Mouse (Mus musculus) fibroblast of lung, adult 2 months (primary cell): Measurements from ENCODE around the gene St6galnac6.

Experiments
- DNase-seq: peaks from one replicate; pipeline ENCODE4 v3.0.0-alpha.2; 2011; ENCODE audit warnings: low read depth

St6galnac6 gene

DNA sequence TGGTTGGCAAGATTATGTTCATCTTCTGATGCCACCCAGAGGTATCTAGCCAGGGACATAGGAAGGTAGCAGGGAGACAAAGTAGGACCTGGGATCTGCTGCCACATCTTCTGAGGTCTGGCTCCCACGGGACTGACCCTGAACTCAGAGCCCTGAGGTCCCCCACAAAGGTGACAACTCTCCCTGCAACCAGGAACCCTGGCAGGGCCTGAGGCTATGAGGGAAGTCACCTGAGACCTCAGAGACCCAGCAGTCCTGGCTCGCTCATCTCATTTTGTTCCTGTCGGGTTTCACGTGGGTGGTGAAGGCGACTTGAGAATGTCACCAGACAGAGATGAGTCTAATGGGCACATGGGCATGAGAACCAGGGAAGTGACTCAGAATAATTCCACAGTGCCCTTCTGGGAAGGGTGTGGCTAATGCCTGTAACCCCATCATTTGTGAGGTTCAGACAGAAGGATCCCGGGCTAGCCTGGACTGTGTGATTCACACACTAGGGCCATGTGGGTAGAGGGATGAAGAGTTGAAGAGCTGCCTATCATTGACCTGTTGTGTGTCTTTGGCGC is 14.3 kb upstream of the St6galnac6 start:
- no peak for DNase-seq

DNA sequence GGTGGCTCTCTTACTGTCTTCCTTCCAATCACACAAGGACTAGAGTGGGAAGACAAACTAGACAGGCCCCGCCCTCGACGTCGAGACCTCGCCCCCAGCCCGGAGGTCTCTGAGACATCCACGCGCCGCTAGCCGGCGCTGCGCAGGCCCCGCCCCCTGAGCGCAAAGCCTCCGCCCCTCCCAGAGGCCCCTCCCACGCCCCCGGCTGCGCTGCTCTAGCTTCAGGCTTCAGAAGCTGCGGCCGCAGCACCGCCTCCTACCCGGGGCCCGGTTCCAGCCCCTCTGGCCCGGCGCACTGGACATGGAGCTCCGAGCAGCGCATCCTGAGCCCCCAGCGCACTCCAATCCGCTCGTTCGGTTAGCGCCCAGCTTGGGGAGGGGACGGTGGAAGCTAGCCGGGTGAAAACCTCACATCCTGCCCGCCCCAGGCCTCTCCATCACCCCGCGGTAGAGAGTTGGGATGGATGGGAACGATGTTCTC is 12.6 kb upstream of the St6galnac6 start, which contains the start of gene St6galnac4:
Gene St6galnac4 (plus strand): TSS at position 225 of the 481 bp plus-strand sequence.
- peak; percentile 86 for DNase-seq

DNA sequence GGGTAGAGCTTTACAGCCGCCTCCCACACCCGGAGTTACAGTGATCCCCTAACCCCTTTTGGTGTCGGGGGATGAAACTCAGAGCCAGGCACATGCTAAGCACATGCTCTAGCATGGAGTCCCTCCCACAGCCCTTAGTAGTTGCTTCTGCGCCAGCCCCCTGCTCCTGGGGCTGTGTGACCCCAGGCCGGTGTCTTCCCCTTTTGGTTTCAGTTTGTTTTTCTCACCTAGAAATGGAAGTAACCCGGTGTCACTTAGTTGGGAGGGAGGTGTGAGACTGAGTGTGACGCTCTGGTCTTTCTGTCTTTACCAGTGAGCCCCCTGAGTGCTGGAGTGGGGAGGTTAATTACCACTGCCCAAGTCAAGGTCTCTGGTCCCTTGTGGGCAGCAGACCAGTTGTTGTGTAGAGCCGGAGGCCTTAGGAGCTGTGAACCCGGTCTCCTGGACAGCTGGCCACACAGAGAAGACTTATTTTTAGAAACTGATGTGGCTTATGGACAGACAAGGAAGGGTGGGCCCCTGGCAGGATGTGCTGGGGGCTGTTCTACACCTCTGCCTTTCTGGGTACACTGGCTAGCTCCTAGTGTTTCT is 11.7 kb upstream of the St6galnac6 start:
- no peak for DNase-seq

DNA sequence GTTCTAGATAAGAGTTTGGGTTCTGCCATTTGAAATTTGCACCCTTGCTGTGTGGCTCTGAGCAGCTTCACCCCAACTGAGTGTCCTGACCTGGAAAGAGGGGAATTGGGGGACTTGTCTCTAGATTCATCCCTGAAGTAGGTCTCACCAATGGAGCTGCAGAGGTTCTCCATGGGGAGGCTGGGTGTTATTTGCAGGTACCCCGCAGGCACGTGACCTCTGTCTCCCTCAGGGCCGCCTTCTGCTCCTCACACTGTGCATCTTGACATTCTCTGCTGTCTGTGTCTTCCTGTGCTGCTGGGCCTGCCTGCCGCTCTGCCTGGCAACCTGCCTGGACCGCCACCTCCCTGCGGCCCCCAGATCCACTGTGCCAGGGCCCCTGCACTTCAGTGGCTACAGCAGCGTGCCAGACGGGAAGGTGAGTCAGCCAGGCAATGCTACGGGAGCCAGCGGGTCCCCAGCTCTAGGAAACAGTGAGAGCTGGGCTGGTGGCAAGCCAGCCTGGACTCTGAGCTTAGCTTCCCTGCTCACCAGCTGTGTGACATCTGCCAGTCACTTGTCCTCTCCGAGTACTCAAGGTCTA is 10.2 kb upstream of the St6galnac6 start:
- DNase-seq, result no peak

DNA sequence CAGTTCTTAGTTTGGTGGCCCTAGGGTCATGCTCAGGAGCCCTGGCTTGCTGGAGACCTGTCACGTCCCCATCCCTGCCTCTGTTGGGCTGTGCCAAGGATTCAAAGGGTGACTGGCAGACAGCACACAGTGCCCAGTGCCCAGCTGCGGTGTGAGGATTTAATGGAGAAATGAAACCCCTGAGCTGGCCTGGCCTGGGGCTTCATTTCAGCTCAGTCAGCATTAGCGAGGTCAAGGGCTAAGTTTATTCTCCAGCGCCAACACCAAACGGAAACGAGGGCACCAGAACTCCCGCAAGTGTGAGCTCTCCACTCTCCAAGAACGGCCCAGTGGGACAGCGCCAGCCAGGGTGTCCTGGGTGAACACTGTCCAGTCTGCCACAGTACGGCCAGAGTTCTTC is 9.3 kb upstream of the St6galnac6 start:
- no peak for DNase-seq

DNA sequence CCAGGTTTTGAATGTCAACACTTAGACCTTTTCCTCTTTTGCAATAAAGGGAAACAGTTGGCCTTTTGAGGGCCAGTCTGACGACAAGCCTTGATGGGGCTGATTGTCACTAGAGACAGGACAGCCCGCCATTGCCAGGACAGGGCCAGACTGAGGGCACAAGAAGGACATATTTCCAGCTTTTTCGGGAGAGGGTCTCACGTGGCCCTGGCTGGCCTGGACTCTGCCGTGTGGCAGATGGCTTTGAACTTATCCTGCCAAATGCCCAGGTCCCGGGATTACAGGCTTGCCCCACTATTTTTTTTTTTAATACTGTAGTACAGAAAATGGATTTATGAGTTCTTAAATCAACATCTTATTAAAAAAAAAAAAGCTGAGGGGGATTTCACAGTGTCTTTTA is 8.3 kb upstream of the St6galnac6 start:
- no peak for DNase-seq

DNA sequence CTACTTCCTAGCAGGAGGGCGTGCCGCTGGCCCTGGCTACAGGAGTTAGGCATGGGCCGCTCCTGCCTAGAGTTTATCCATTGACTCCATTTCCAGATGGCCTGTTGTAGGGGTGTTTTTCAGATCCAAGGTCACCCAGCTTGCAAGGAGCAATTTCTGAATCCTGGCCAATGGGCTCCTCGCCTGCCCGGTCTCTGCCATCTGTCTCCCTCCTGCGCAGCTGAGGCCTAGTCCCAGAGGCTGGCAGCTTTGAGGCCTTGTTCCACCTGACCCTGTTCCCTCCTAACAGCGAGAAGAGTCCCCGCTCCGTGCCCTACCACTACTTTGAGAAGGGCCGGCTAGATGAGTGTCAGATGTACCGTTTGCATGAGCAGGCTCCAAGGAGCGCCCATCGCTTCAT is 2.8 kb upstream of the St6galnac6 start:
- DNase-seq, result no peak

DNA sequence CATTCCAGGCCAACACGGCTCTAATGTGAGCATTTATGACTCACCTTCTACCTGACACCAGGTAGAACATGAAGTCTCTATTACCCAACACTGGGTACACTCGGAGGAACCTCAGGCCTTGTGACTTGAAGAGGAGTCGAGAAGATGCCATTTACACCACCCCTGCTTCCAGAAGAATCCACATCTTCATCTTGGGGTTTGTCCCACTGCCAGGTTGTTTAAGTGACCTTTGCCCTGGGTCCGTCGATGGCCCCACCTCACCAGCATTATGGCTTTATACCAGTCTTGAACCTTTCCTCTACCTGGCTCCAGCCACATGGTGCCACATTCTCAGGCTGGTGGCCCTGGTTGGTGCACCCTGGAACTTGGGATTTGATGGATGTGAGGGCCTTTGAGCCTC is 2.3 kb upstream of the St6galnac6 start:
- no peak for DNase-seq

DNA sequence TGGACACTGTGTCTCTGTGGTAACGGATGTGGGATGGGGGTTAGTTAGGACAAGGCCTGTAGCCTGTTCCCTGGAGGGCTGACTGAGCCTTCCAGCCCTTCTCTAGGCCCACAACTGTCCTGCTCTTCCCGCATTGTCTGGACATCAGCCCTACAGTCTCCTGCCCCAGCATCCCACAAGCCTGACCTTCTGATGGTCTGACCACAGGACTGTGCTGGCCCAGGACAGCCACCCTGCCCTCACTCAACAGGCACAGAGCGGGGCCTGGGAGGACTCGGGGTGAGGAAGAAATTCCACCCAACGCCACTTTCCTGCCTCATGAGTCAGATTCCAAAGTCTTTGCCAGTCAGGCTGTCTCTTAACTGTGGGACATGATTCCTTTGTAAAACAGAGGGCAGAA is 1.8 kb upstream of the St6galnac6 start:
- DNase-seq, result no peak

DNA sequence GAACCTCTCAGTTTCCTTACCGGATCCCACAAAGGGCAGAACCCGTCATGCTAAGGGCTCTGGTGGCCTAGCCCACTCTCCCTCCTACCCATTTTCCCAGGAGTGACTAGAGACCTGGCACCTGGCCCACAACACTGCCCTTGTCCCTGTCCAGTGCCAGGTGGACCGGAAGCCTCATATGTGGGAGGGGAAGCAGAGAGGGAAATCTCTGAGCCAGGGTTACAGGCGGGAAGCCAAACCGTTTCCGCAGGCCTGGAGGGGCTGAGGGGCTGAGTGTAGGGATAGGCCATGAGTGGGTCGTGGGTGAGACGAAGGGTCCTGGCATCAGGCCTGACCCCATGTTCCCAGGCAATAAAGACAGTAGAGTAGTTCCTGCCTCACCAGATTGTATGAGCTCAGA is 1.0 kb upstream of the St6galnac6 start:
- no peak for DNase-seq

DNA sequence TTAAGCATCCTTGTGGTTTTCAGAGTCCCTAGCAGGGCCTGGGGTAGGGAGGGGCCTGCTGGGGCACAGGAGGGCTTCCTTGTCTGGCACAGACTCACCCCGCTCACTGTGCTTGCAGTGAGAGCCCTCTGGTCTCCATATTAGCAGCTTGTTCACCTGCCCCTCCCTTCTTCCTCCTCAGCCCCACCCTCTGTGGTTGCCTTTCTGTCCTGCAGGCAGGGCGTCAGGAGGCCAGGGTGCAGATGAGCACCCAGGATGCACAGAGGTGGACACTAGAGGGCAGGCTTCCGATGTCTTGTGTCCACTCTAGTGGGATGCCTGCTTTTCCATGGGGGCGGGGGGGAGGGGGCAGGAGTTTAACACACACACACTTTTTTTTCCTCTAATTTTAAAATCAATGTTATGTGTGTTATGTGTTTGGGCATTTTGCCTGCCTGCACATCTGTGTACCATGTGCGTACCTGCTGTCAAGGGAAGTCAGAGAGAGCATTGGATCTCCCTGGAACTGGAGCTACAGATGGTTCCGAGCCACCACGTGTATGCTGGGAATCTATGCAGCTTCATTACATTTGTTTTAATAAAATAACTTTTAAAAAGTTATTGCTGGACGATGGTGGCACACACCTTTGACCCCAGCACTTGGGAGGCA is 2.0 kb downstream of the St6galnac6 start:
- no peak for DNase-seq

DNA sequence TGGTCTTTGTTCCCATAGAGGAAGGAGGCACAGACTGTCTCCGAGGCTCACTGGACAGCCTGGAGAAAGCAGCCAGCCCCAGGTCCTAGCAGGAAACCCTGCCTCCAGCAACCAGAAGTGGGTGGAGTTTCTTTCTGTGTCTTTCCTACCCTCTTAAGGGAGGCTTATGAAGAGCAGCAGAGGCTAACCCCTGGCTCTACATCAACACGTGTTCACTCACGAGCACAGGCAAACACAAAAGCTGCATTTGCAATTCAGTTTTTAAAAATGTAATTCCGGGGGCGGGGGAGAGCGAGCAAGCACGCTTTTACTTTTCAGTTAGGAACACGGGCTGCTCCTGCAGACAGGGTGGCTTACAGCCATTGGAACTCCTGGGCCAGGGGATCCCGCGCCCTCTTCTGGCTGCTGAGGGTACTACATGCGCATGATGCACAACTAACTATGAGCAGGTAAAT is 3.1 kb downstream of the St6galnac6 start:
- peak; percentile 65 for DNase-seq

DNA sequence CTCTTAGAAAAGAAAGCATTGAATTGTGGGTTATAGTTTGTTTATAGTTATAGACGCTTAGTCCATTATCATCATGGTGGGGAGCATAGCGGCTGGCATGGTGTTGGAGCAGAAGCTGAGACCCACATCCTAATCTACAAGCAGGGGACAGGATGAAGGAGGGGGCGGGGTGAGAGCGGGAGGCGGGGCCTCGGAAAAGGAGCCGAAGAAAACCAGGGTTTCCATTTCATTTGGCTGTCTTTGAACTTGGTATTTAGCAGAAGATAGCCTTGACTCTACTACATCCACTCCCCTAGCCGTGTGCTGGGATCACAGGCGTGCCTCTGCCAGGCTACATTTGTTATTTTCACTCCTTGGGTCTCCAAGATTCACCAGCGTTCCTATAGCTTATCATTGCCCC is 5.1 kb downstream of the St6galnac6 start:
- no peak for DNase-seq

DNA sequence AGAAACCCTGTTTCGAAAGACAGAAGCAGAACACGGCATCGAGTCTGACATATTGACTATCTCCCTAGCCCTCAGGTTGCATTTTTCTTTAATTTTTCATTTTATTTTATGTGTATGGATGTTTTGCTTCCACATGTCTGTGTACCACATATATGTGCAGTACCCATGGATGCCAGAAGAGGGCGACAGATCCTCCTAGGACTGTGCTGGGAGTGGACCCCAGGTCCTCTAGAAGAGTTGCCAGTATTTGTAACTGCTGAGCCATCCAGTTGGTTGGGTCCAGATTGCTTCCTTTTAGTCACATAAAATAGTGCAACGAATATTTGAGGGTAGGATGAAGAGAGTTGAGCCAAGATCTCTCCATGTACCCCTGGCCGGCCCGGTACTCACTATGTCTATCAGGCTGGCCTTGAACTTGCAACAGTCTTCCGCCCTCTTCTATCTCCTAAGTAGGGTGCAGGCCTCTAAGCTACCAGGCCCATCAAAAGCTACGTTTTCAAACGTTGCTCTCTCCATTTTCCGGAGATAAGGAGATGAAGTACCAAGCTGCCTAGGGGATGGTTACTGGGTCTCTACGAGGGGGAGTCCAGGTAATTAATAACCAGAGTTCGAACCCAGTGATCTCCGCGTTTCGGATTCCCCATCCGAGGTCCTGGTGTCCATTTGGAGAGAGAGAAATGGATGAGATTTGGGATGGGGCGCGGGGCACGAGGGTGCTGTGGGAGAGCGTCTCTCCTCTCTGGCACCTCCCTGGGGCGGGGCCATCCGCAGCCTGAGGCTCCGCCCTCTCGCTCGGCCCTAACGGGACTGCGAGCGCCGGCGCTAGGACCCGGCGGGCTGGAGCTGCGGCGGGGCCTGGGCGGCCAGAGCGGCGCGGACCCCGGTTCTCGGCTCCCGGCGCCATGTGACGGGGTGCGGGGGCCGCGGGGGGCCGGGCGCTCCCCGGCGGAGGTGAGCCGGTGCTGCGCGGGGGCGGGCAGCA is 6.9 kb downstream of the St6galnac6 start:
- DNase-seq, result no peak

DNA sequence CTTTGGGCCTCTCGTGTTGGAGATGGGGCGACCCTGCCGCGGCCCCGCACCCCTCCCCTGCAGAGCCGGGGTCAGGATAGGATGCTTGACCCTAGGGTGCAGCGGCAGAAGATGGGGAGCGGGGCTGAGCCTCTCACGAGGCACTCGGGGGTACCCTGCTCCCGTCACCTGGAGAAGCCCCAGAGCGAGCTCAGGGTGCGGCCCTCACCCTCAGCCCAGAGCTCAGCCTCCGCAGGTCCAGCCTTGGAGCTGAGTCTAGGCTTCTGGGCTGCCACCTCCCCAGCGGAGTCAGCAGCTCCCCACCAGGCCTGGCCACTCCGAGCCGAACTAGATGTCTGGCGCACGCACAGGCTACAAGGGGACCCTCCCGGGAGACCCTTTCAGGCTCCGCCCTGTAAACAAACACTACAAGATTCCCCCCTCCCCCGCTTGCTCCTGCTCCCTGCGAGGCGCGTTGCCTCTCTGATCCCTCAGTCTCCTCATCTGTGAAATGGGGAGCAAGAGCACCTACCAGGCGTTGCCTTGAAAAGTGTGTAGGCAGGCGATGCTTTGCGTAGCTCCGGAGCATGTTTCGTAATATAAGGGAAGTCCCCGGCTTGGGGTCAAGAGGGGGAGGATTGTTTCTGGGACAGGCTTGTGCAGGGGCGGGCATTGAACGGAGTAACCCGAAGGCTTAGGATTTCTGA is 7.9 kb downstream of the St6galnac6 start:
- DNase-seq, result no peak

DNA sequence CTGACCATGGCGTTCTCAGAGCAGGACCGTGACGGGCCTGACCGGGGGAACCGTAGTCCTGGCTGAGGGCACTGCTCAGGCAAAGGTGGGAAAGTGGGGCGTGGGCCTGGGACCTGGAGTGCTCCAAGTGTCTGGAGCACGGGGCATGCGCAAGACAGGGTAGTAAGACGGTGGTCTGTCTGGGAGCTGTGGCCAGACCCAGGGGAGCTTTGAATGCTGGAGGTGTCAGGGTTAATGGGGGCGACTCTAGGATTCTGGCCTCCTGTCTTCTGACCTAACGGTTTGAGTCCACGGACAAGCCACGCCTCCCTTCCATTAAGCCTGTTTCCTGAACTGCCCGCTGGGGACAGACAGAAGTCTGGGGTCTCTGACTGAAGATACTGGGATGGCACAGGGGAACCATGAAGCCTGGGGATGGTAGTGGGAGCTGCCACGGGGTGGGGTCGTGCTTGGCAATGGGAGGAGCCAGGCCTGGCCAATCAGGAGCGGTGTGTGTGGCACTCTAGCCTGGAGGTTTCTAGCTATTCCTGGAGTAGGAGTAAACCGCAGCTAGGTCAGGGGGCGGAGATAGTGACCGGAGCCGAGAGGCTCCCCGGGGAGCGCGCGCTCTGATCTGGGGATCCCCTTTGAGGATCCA is 8.8 kb downstream of the St6galnac6 start:
- no peak for DNase-seq

DNA sequence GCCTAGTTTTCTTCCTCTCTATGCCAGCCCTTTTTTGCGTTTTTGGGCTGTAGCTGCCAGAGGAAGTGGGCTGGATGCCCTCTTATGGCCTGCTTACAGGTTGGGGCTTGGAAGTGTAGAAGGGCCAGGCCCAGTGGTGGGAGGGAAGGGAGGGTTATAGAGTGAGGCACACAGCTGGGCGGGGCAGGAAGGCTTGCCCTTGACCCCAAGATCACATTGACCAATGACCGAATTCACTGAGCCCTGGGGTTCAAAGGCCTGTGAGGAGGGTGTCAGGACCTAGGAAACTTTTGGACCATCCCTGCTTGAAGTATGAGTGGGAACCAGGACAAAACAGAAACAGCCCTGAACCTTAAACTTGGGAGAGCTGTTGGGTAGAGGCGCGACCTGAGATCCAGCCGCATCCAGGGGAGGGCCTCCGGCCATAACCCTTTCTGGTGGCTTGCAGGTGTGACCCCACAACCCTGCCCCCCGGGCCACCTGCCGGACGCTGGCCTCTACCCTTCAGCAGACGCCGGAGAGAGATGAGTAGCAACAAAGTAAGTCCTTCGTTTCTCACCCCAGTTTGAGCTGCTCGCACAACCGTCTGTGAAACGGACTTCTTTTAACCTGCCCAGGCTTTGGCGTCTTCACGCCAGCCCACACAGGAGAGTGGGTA is 9.4 kb downstream of the St6galnac6 start:
- no peak for DNase-seq

DNA sequence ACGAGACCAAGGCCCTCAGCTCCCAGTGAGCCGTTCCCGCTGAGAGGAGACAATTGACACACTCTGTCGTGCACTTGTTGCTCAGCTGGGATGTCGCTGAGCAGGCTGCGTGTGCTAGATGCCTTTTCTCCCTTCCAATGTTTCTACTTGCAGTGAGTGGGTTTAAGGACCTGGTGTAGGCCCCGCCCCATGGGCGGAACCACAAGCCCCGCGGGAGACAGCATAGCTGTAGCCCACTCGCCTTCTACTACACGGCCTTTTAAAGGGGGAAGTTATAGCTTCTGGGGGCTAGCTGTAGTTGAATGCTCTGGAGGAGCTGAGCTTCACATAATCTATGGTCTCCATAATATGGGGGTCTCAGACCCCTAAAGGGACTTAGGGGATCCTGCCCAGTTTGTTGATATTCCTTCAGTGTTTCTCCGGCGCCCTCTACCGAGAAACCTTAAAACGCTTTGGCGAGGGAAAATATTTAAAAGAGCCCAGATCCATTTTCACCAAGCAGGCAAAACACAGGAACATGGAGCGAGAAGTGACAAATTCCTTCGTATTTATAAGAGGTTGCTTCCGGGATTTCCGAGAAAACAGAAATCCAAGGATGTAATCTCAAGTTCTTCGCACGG is 11.2 kb downstream of the St6galnac6 start:
- DNase-seq, result no peak

DNA sequence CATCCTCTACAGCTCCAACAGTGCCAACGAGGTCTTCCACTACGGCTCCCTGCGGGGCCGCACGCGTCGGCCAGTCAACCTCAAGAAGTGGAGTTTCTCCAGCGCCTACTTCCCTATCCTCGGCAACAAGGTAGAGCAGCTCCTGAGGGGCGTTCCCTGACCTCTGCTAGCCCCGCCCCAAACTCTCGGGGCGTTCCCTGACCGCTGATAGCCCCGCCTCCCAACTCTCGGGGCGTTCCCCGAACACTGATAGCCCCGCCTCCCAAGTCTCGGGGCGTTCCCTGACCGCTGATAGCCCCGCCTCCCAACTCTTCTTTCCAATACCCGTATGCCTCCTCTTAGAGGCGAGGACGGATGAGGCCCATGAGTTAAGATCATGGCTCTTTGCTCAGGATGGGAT is 12.8 kb downstream of the St6galnac6 start:
- DNase-seq, result no peak

DNA sequence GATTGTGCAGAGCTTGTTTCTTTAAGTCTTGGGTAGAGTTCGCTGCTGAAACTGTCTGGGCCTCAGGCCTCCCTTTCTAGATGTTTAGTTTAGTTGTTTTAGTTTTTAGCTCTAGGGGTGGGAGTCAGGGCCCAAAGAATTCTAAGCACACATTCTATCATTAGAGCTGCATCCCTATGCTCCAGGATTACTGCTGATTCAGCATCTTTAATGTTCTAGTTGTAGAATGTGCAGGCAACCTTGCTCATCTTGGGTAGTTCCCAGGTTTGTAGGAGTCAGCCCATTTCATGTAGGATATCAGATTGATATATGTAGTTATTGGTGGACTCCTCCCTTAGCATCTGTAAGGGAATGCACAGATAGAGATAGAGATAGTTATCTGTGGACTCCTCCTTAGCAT is 17.6 kb downstream of the St6galnac6 start:
- DNase-seq, result no peak
